Mouse (Mus musculus): ENCODE measurements at regions not wholly inside any gene's neighbourhood (a gene's known extent, or its start where the extent isn't known, plus 50 kb on each side); places are given as distances from the start of the nearest gene placed in this dataset.

- 89% methylated on average over 5 of the region's 5 CpGs for WGBS
- Histone ChIP-seq H3K27me3 (ENCODE audit: control insufficient read depth, insufficient read depth, low read length) (no peaks in the 10 kb centered on the region), H3K36me3 (replicated peaks; ENCODE audit: control insufficient read depth, insufficient read depth, low read depth, low read length) (no peaks in the 10 kb centered on the region), H3K4me1 (ENCODE audit: control insufficient read depth, insufficient read depth, low read length) (no peaks in the 10 kb centered on the region), H3K4me3 (ENCODE audit: low read depth, low read length) (no peak overlapping the region), H3K9ac (replicated peaks; ENCODE audit: low read length) (no peak overlapping the region), H3K4me2 (ENCODE audit: low read depth, low read length) (no peak overlapping the region), H3K27ac (replicated peaks; ENCODE audit: low read depth, low read length) (no peak overlapping the region), H3K9me3 (replicated peaks; ENCODE audit: control insufficient read depth, low read length) (no peaks in the 10 kb centered on the region)
- ATAC-seq (replicated peaks; ENCODE audit: insufficient number of reproducible peaks, low FRiP score, low TSS enrichment, low read depth) = no peak
- no peak for DNase-seq (ENCODE audit: low spot score)
Measured at GRCm38 (mm10) chr6:31086283-31086682, 127.4 kb upstream of the Klf14 start.

- Histone ChIP-seq H3K27ac (replicated peaks; ENCODE audit: low read depth, low read length) (no peak overlapping the region), H3K27me3 (ENCODE audit: control insufficient read depth, insufficient read depth, low read length) (no peaks in the 10 kb centered on the region), H3K9me3 (replicated peaks; ENCODE audit: control insufficient read depth, low read length) (no peaks in the 10 kb centered on the region), H3K36me3 (replicated peaks; ENCODE audit: control insufficient read depth, insufficient read depth, low read depth, low read length) (no peaks in the 10 kb centered on the region), H3K4me1 (ENCODE audit: control insufficient read depth, insufficient read depth, low read length) (no peaks in the 10 kb centered on the region), H3K4me3 (ENCODE audit: low read depth, low read length) (no peak overlapping the region), H3K9ac (replicated peaks; ENCODE audit: low read length) (no peak overlapping the region), H3K4me2 (ENCODE audit: low read depth, low read length) (no peak overlapping the region)
- DNase-seq (ENCODE audit: low spot score) (no peak), ATAC-seq (replicated peaks; ENCODE audit: insufficient number of reproducible peaks, low FRiP score, low TSS enrichment, low read depth) (no peak)
- 82% methylated on average over 7 of the region's 7 CpGs for WGBS
Measured at GRCm38 (mm10) chr6:31086798-31087360, 128.0 kb upstream of the Klf14 start.

- Histone ChIP-seq H3K4me1 (ENCODE audit: control insufficient read depth, insufficient read depth, low read length) (no peaks in the 10 kb centered on the region), H3K36me3 (replicated peaks; ENCODE audit: control insufficient read depth, insufficient read depth, low read depth, low read length) (no peaks in the 10 kb centered on the region), H3K27ac (replicated peaks; ENCODE audit: low read depth, low read length) (no peak overlapping the region), H3K9ac (replicated peaks; ENCODE audit: low read length) (no peak overlapping the region), H3K9me3 (replicated peaks; ENCODE audit: control insufficient read depth, low read length) (no peaks in the 10 kb centered on the region), H3K4me2 (ENCODE audit: low read depth, low read length) (no peak overlapping the region), H3K27me3 (ENCODE audit: control insufficient read depth, insufficient read depth, low read length) (no peaks in the 10 kb centered on the region), H3K4me3 (ENCODE audit: low read depth, low read length) (no peak overlapping the region)
- ATAC-seq (replicated peaks; ENCODE audit: insufficient number of reproducible peaks, low FRiP score, low TSS enrichment, low read depth) = no peak
- WGBS = 67% methylated on average over 4 of the region's 4 CpGs
- no peak for DNase-seq (ENCODE audit: low spot score)
Measured at GRCm38 (mm10) chr6:31087511-31087910, 128.6 kb upstream of the Klf14 start.

- Histone ChIP-seq H3K4me1 (ENCODE audit: control insufficient read depth, insufficient read depth, low read length) (no peaks in the 10 kb centered on the region), H3K9ac (replicated peaks; ENCODE audit: low read length) (no peak overlapping the region), H3K4me2 (ENCODE audit: low read depth, low read length) (no peak overlapping the region), H3K9me3 (replicated peaks; ENCODE audit: control insufficient read depth, low read length) (no peaks in the 10 kb centered on the region), H3K36me3 (replicated peaks; ENCODE audit: control insufficient read depth, insufficient read depth, low read depth, low read length) (no peaks in the 10 kb centered on the region), H3K4me3 (ENCODE audit: low read depth, low read length) (no peak overlapping the region), H3K27me3 (ENCODE audit: control insufficient read depth, insufficient read depth, low read length) (no peaks in the 10 kb centered on the region), H3K27ac (replicated peaks; ENCODE audit: low read depth, low read length) (no peak overlapping the region)
- ATAC-seq (replicated peaks; ENCODE audit: insufficient number of reproducible peaks, low FRiP score, low TSS enrichment, low read depth) (no peak), DNase-seq (ENCODE audit: low spot score) (no peak)
- WGBS = 66% methylated on average over 18 of the region's 18 CpGs
Measured at GRCm38 (mm10) chr6:31088147-31088972, 129.5 kb upstream of the Klf14 start.

GRCm38 (mm10) chr6:31088973-31089368 is 130.1 kb upstream of the Klf14 start:
- ATAC-seq (replicated peaks; ENCODE audit: insufficient number of reproducible peaks, low FRiP score, low TSS enrichment, low read depth) = no peak
- H3K9me3 ChIP-seq (replicated peaks; ENCODE audit: control insufficient read depth, low read length) = no peaks in the 10 kb centered on the region
- H3K4me1 ChIP-seq (ENCODE audit: control insufficient read depth, insufficient read depth, low read length) = no peaks in the 10 kb centered on the region
- no peak for DNase-seq (ENCODE audit: low spot score)
- no peaks in the 10 kb centered on the region for H3K27me3 ChIP-seq (ENCODE audit: control insufficient read depth, insufficient read depth, low read length)
- 66% methylated on average over 5 of the region's 5 CpGs for WGBS
- H3K36me3 ChIP-seq (replicated peaks; ENCODE audit: control insufficient read depth, insufficient read depth, low read depth, low read length) = no peaks in the 10 kb centered on the region
- H3K4me3 ChIP-seq (ENCODE audit: low read depth, low read length) = no peak overlapping the region
- H3K27ac ChIP-seq (replicated peaks; ENCODE audit: low read depth, low read length) = no peak overlapping the region
- H3K9ac ChIP-seq (replicated peaks; ENCODE audit: low read length) = no peak overlapping the region
- no peak overlapping the region for H3K4me2 ChIP-seq (ENCODE audit: low read depth, low read length)

- 80% methylated on average over 6 of the region's 6 CpGs for WGBS
- Histone ChIP-seq H3K4me3 (ENCODE audit: low read depth, low read length) (no peak overlapping the region), H3K9ac (replicated peaks; ENCODE audit: low read length) (no peak overlapping the region), H3K36me3 (replicated peaks; ENCODE audit: control insufficient read depth, insufficient read depth, low read depth, low read length) (no peaks in the 10 kb centered on the region), H3K4me2 (ENCODE audit: low read depth, low read length) (no peak overlapping the region), H3K27me3 (ENCODE audit: control insufficient read depth, insufficient read depth, low read length) (no peaks in the 10 kb centered on the region), H3K9me3 (replicated peaks; ENCODE audit: control insufficient read depth, low read length) (no peaks in the 10 kb centered on the region), H3K4me1 (ENCODE audit: control insufficient read depth, insufficient read depth, low read length) (no peaks in the 10 kb centered on the region), H3K27ac (replicated peaks; ENCODE audit: low read depth, low read length) (no peak overlapping the region)
- DNase-seq (ENCODE audit: low spot score) (no peak), ATAC-seq (replicated peaks; ENCODE audit: insufficient number of reproducible peaks, low FRiP score, low TSS enrichment, low read depth) (no peak)
Measured at GRCm38 (mm10) chr6:31090288-31090687, 131.4 kb upstream of the Klf14 start.

GRCm38 (mm10) chr6:31090791-31091190 is 131.9 kb upstream of the Klf14 start:
- H3K27me3 ChIP-seq (ENCODE audit: control insufficient read depth, insufficient read depth, low read length) = no peaks in the 10 kb centered on the region
- no peaks in the 10 kb centered on the region for H3K4me1 ChIP-seq (ENCODE audit: control insufficient read depth, insufficient read depth, low read length)
- H3K27ac ChIP-seq (replicated peaks; ENCODE audit: low read depth, low read length) = no peak overlapping the region
- no peaks in the 10 kb centered on the region for H3K36me3 ChIP-seq (replicated peaks; ENCODE audit: control insufficient read depth, insufficient read depth, low read depth, low read length)
- H3K4me3 ChIP-seq (ENCODE audit: low read depth, low read length) = no peak overlapping the region
- ATAC-seq (replicated peaks; ENCODE audit: insufficient number of reproducible peaks, low FRiP score, low TSS enrichment, low read depth) (no peak), DNase-seq (ENCODE audit: low spot score) (no peak)
- no peak overlapping the region for H3K9ac ChIP-seq (replicated peaks; ENCODE audit: low read length)
- WGBS = 77% methylated on average over 7 of the region's 7 CpGs
- no peak overlapping the region for H3K4me2 ChIP-seq (ENCODE audit: low read depth, low read length)
- H3K9me3 ChIP-seq (replicated peaks; ENCODE audit: control insufficient read depth, low read length) = no peaks in the 10 kb centered on the region

- no peak for DNase-seq (ENCODE audit: low spot score)
- no peak for ATAC-seq (replicated peaks; ENCODE audit: insufficient number of reproducible peaks, low FRiP score, low TSS enrichment, low read depth)
- no peaks in the 10 kb centered on the region for H3K27me3 ChIP-seq (ENCODE audit: control insufficient read depth, insufficient read depth, low read length)
- H3K36me3 ChIP-seq (replicated peaks; ENCODE audit: control insufficient read depth, insufficient read depth, low read depth, low read length) = no peaks in the 10 kb centered on the region
- no peak overlapping the region for H3K9ac ChIP-seq (replicated peaks; ENCODE audit: low read length)
- no peaks in the 10 kb centered on the region for H3K4me1 ChIP-seq (ENCODE audit: control insufficient read depth, insufficient read depth, low read length)
- no peaks in the 10 kb centered on the region for H3K9me3 ChIP-seq (replicated peaks; ENCODE audit: control insufficient read depth, low read length)
- WGBS = 85% methylated on average over 6 of the region's 6 CpGs
- no peak overlapping the region for H3K4me3 ChIP-seq (ENCODE audit: low read depth, low read length)
- H3K27ac ChIP-seq (replicated peaks; ENCODE audit: low read depth, low read length) = no peak overlapping the region
- H3K4me2 ChIP-seq (ENCODE audit: low read depth, low read length) = no peak overlapping the region
Measured at GRCm38 (mm10) chr6:31092324-31092723, 133.4 kb upstream of the Klf14 start.
